Mouse (Mus musculus): ENCODE results near the gene Adam1b. TPM values are rescaled to one million over a fixed set of nuclear protein-coding genes. Genes with fewer than 3 reads are reported as not detected.
A peak's percentile ranks its signal among the peaks of the same experiment; 100 is the strongest.

The Adam1b gene
- polyA plus RNA-seq (2012; fragmentation: generic; extraction: Trizol): 0.02 TPM

DNA sequence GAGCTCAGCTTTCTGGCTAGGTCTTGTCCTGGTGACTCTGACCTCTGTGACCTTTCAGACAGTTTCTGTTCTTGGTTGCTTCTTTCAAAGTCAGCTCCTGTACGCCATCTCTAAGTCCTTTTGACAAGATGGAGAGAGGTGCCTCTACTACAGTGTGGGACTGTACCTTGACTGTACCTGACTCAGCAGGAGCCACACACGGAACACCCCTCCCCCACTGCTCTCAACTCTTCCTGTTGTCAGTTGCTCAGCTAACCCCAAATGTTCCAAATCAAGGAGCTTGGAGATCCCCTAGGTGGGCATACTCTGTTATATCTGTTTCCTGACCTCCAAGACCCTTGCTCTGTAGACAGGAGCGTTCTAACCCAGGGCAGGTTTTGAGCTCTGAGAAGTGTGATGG lies at the start of gene Adam1b:
Gene Adam1b (minus strand): TSS at position 205 of the 400 bp plus-strand sequence.
- TF ChIP-seq USF1 (IDR thresholded peaks at IDR 0.05; ENCODE audit: low read depth) (no peak), POLR2AphosphoS2 (IDR thresholded peaks at IDR 0.05; ENCODE audit: insufficient read length, low read depth) (no peak), MYOG (IDR thresholded peaks at IDR 0.05; ENCODE audit: control insufficient read depth in 1 of 3, insufficient read depth in 1 of 3, insufficient read length in 2 of 3, low read depth in 2 of 3) (no peak), REST (IDR thresholded peaks at IDR 0.05; ENCODE audit: insufficient read depth, insufficient read length) (no peak), SRF (IDR thresholded peaks at IDR 0.05; ENCODE audit: control insufficient read depth, insufficient read length, low read depth) (no peak), MYOD1 (IDR thresholded peaks at IDR 0.05; ENCODE audit: control insufficient read depth in 1 of 3, insufficient read length in 2 of 3, low read depth in 2 of 3) (no peak)
- Histone ChIP-seq H3K4me3 (no peak within 1 kb of the TSS), H3K4me2 (ENCODE audit: low read depth) (no peak within 1 kb of the TSS), H3K27me3 (ENCODE audit: control insufficient read depth, insufficient read depth, insufficient read length) (peaks cover 23% of the 10 kb centered on the region), H3ac (ENCODE audit: control insufficient read depth, insufficient read length) (no peak within 1 kb of the TSS), H3K79me2 (ENCODE audit: control insufficient read depth, insufficient read depth) (no peaks in the 10 kb centered on the region), H3K36me3 (ENCODE audit: control insufficient read depth, insufficient read depth) (no peaks in the 10 kb centered on the region)

DNA sequence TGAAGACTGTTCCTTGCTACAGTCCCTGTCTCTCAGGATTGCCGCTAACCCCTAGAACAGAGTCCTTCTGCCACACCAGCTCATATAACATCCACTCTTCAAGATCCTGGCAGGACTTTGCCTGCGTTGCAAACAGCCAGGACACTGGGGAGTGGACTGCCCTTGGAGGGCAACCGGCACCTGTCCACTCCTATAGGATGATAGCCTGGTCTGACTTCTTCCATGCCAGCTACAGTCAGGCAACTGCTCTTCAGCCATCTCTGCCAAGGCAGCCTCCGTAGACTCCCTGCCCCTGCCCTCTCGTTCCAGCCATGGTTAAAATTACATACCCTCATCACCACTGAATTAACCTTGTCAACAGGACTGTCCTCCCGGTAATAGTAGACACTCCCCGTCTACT lies 46.0 kb upstream of the Adam1b start:
- Histone ChIP-seq H3ac (ENCODE audit: control insufficient read depth, insufficient read length) (no peak overlapping the region), H3K36me3 (ENCODE audit: control insufficient read depth, insufficient read depth) (no peaks in the 10 kb centered on the region), H3K4me3 (no peak overlapping the region), H3K4me2 (ENCODE audit: low read depth) (no peak overlapping the region), H3K79me2 (ENCODE audit: control insufficient read depth, insufficient read depth) (peaks cover 10% of the 10 kb centered on the region), H3K27me3 (ENCODE audit: control insufficient read depth, insufficient read depth, insufficient read length) (no peaks in the 10 kb centered on the region)
- TF ChIP-seq MYOD1 (IDR thresholded peaks at IDR 0.05; ENCODE audit: control insufficient read depth in 1 of 3, insufficient read length in 2 of 3, low read depth in 2 of 3) (no peak), MYOG (IDR thresholded peaks at IDR 0.05; ENCODE audit: control insufficient read depth in 1 of 3, insufficient read depth in 1 of 3, insufficient read length in 2 of 3, low read depth in 2 of 3) (no peak), POLR2A (IDR thresholded peaks at IDR 0.05; ENCODE audit: insufficient read length, low read depth) (no peak), TCF3 (IDR thresholded peaks at IDR 0.05; ENCODE audit: insufficient read length, low read depth) (no peak), TCF12 (IDR thresholded peaks at IDR 0.05; ENCODE audit: insufficient read depth, poor library complexity, severe bottlenecking) (no peak), E2F4 (IDR thresholded peaks at IDR 0.05; ENCODE audit: insufficient read depth) (no peak), MAX (IDR thresholded peaks at IDR 0.05; ENCODE audit: low read depth) (no peak)

DNA sequence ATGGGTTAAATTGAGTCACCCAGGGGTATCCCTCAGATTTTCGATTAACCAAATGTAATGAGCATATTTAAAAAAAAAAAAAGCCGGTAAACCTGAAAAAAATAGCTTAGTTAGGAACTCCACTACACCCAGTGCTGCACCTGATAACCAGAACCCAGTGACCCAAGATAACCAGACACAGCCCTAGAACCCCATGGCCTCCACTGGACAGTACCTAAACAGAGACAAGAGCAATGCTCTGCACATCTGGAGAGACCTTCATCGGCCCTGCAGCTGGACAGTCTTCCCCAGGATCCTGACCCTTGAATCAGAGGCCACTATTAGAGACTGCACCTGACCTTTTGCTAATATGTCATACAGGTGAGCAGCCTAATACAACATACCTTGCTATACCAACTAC lies 43.8 kb upstream of the Adam1b start:
- Histone ChIP-seq H3K27me3 (ENCODE audit: control insufficient read depth, insufficient read depth, insufficient read length) (no peaks in the 10 kb centered on the region), H3K4me3 (peak overlapping the region; percentile 60), H3K4me2 (ENCODE audit: low read depth) (no peak overlapping the region), H3K79me2 (ENCODE audit: control insufficient read depth, insufficient read depth) (peaks cover 31% of the 10 kb centered on the region), H3K36me3 (ENCODE audit: control insufficient read depth, insufficient read depth) (no peaks in the 10 kb centered on the region), H3ac (ENCODE audit: control insufficient read depth, insufficient read length) (no peak overlapping the region)
- TF ChIP-seq TCF12 (IDR thresholded peaks at IDR 0.05; ENCODE audit: insufficient read depth, poor library complexity, severe bottlenecking) (no peak), POLR2AphosphoS2 (IDR thresholded peaks at IDR 0.05; ENCODE audit: insufficient read length, low read depth) (no peak), MAX (IDR thresholded peaks at IDR 0.05; ENCODE audit: low read depth) (no peak), REST (IDR thresholded peaks at IDR 0.05; ENCODE audit: insufficient read depth, insufficient read length) (no peak), TCF3 (IDR thresholded peaks at IDR 0.05; ENCODE audit: insufficient read length, low read depth) (no peak), E2F4 (IDR thresholded peaks at IDR 0.05; ENCODE audit: insufficient read depth) (no peak), MYOG (IDR thresholded peaks at IDR 0.05; ENCODE audit: control insufficient read depth in 1 of 3, insufficient read depth in 1 of 3, insufficient read length in 2 of 3, low read depth in 2 of 3) (no peak), CEBPB (IDR thresholded peaks at IDR 0.05; ENCODE audit: insufficient read depth, poor library complexity, severe bottlenecking) (no peak), USF1 (IDR thresholded peaks at IDR 0.05; ENCODE audit: low read depth) (no peak), MYOD1 (IDR thresholded peaks at IDR 0.05; ENCODE audit: control insufficient read depth in 1 of 3, insufficient read length in 2 of 3, low read depth in 2 of 3) (no peak)

DNA sequence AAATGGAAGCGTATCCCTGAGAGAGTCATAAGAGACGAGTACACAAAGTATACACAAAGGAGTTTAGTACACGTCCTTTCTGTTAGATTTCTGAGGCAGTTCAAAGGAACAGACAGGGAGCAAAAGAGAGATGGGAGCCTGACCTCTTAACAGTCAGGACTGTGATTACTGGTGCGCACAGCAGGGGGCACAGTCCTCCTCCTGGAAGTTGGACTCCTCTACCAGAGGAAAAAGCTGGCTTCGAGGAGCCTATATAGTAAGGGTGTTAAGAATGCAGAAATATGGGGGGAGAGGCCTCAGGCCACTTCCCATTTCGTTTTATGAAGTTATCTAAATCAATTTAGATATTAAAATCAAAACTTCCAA lies 43.3 kb upstream of the Adam1b start:
- TF ChIP-seq POLR2AphosphoS2 (IDR thresholded peaks at IDR 0.05; ENCODE audit: insufficient read length, low read depth) (no peak), TCF3 (IDR thresholded peaks at IDR 0.05; ENCODE audit: insufficient read length, low read depth) (no peak), E2F4 (IDR thresholded peaks at IDR 0.05; ENCODE audit: insufficient read depth) (no peak), MYOD1 (IDR thresholded peaks at IDR 0.05; ENCODE audit: control insufficient read depth in 1 of 3, insufficient read length in 2 of 3, low read depth in 2 of 3) (no peak), SRF (IDR thresholded peaks at IDR 0.05; ENCODE audit: control insufficient read depth, insufficient read length, low read depth) (no peak), MAX (IDR thresholded peaks at IDR 0.05; ENCODE audit: low read depth) (no peak)
- H3ac ChIP-seq (ENCODE audit: control insufficient read depth, insufficient read length): peak overlapping the region; percentile 96
- H3K27me3 ChIP-seq (ENCODE audit: control insufficient read depth, insufficient read depth, insufficient read length): no peaks in the 10 kb centered on the region
- peak overlapping the region; percentile 60 for H3K4me3 ChIP-seq
- no peaks in the 10 kb centered on the region for H3K36me3 ChIP-seq (ENCODE audit: control insufficient read depth, insufficient read depth)
- peak overlapping the region; percentile 84 for H3K4me2 ChIP-seq (ENCODE audit: low read depth)
- peaks cover 37% of the 10 kb centered on the region for H3K79me2 ChIP-seq (ENCODE audit: control insufficient read depth, insufficient read depth)

DNA sequence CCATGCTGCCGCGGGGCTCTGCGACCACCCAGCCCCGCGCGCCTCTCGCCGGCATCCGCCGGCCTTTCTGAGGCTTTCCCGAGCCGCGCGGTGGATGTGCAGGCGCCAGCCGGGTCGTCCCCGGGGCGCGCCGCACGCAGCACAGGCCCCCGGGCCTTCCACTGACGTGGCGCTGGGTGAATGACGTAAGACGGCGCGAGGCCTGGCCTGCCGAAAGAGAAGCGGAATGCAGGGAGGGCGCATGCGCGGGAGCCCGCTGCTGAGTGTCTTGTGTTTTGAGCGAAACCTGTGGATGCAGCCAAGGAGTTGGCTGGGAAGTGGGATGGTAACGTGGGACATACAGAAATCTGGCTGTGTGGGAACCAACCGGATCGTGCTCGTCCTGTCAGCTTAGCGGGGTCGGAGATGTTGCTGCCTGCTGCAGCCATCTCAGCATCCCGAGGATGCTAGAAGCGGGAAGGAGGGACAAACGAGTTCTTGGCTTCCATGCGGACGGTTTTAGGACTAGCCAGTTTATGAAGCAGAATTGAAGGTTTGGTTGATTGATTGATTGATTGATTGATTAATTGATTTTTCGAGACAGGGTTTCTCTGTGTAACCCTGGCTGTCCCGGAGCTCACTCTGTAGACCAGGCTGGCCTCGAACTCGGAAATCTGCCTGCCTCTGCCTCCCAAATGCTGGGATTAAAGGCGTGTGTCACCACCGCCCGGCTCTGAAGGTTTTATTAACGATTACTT lies 42.7 kb upstream of the Adam1b start, which contains the start of gene Mapkapk5:
Gene Mapkapk5 (minus strand): TSS at position 113 of the 737 bp plus-strand sequence.
- peak within 1 kb of the TSS; percentile 96 for H3ac ChIP-seq (ENCODE audit: control insufficient read depth, insufficient read length)
- no peaks in the 10 kb centered on the region for H3K36me3 ChIP-seq (ENCODE audit: control insufficient read depth, insufficient read depth)
- peaks cover 42% of the 10 kb centered on the region for H3K79me2 ChIP-seq (ENCODE audit: control insufficient read depth, insufficient read depth)
- TF ChIP-seq TCF12 (IDR thresholded peaks at IDR 0.05; ENCODE audit: insufficient read depth, poor library complexity, severe bottlenecking): no peak
- no peak for TF ChIP-seq USF1 (IDR thresholded peaks at IDR 0.05; ENCODE audit: low read depth)
- TF ChIP-seq POLR2A (IDR thresholded peaks at IDR 0.05; ENCODE audit: insufficient read length, low read depth): peak; percentile 86
- TF ChIP-seq MYOD1 (IDR thresholded peaks at IDR 0.05; ENCODE audit: control insufficient read depth in 1 of 3, insufficient read length in 2 of 3, low read depth in 2 of 3): peak in 1 of 3 experiments; percentile 23
- TF ChIP-seq POLR2AphosphoS2 (IDR thresholded peaks at IDR 0.05; ENCODE audit: insufficient read length, low read depth): peak; percentile 93
- TF ChIP-seq SRF (IDR thresholded peaks at IDR 0.05; ENCODE audit: control insufficient read depth, insufficient read length, low read depth): peak; percentile 71
- TF ChIP-seq MAX (IDR thresholded peaks at IDR 0.05; ENCODE audit: low read depth): peak; percentile 93
- TF ChIP-seq E2F4 (IDR thresholded peaks at IDR 0.05; ENCODE audit: insufficient read depth): peak; percentile 74
- no peak for TF ChIP-seq TCF3 (IDR thresholded peaks at IDR 0.05; ENCODE audit: insufficient read length, low read depth)
- peak in 2 of 3 experiments; percentile 13 to 36 for TF ChIP-seq MYOG (IDR thresholded peaks at IDR 0.05; ENCODE audit: control insufficient read depth in 1 of 3, insufficient read depth in 1 of 3, insufficient read length in 2 of 3, low read depth in 2 of 3)
- no peak for TF ChIP-seq REST (IDR thresholded peaks at IDR 0.05; ENCODE audit: insufficient read depth, insufficient read length)
- no peak for TF ChIP-seq CEBPB (IDR thresholded peaks at IDR 0.05; ENCODE audit: insufficient read depth, poor library complexity, severe bottlenecking)
- H3K27me3 ChIP-seq (ENCODE audit: control insufficient read depth, insufficient read depth, insufficient read length): no peaks in the 10 kb centered on the region
- H3K4me2 ChIP-seq (ENCODE audit: low read depth): peak within 1 kb of the TSS; percentile 84
- peak within 1 kb of the TSS; percentile 60 for H3K4me3 ChIP-seq

All from myocyte (in vitro differentiated cells).